Mouse (Mus musculus) MEL (cell line): ENCODE results near the gene Stard5. TPM values are rescaled to one million over a fixed set of nuclear protein-coding genes. Genes with fewer than 3 reads are reported as not detected.

Source experiments
- DNase-seq: peaks from one replicate; pipeline ENCODE4 v3.0.0; 2011; ENCODE audit warnings: low read depth, low spot score
- H3K27ac ChIP-seq: 2 replicates; pipeline ENCODE4 v1.5.1; 2012; ENCODE audit warnings: low read depth, mild to moderate bottlenecking, control low read depth, low read length, moderate library complexity; ENCODE audit not compliant: control insufficient read depth
- H3K27me3 ChIP-seq, 2 experiments: fragments of 150-350 bp in 1 of 2; sonication (generic) in 1 of 2; 2 replicates each; pipeline ENCODE4 v1.6.1; 2012; ENCODE audit warnings: low read length in 2 of 2, mild to moderate bottlenecking in 2 of 2, improper control_type of control experiment in 1 of 2, moderate library complexity in 1 of 2; ENCODE audit not compliant: insufficient read depth in 2 of 2, control insufficient read depth in 1 of 2
- H3K36me3 ChIP-seq, 2 experiments: 2 replicates each; pipeline ENCODE4 v1.6.1; 2012 to 2014; ENCODE audit warnings: low read length in 2 of 2, improper control_type of control experiment in 1 of 2, inconsistent platforms in 1 of 2, mild to moderate bottlenecking in 1 of 2; ENCODE audit not compliant: insufficient read depth in 2 of 2, control insufficient read depth in 1 of 2
- H3K4me1 ChIP-seq, 2 experiments: fragments of 150-350 bp in 1 of 2; sonication (generic) in 1 of 2; 2 replicates each; pipeline ENCODE4 v1.6.1; 2012; ENCODE audit warnings: low read length in 2 of 2, improper control_type of control experiment in 1 of 2, mild to moderate bottlenecking in 1 of 2; ENCODE audit not compliant: insufficient read depth in 2 of 2, control insufficient read depth in 1 of 2
- H3K4me3 ChIP-seq, 2 experiments: fragments of 150-350 bp in 1 of 2; sonication (generic) in 1 of 2; 2 replicates each; pipeline ENCODE4 v1.5.1; 2012; ENCODE audit warnings: low read depth in 2 of 2, low read length in 2 of 2, mild to moderate bottlenecking in 2 of 2, moderate library complexity in 2 of 2, control low read depth in 1 of 2, improper control_type of control experiment in 1 of 2; ENCODE audit not compliant: control insufficient read depth in 1 of 2, insufficient read depth in 1 of 2
- H3K79me2 ChIP-seq: 2 replicates; pipeline ENCODE4 v1.6.1; 2012; ENCODE audit warnings: mild to moderate bottlenecking, low read length, moderate library complexity; ENCODE audit not compliant: control insufficient read depth, poor library complexity, insufficient read depth
- H3K9ac ChIP-seq: 2 replicates; pipeline ENCODE4 v1.6.1; 2012; ENCODE audit warnings: low read depth, mild to moderate bottlenecking, control low read depth, low read length, moderate library complexity; ENCODE audit not compliant: control insufficient read depth, poor library complexity, severe bottlenecking
- H3K9me3 ChIP-seq: fragments of 150-350 bp; sonication (generic); replicated peaks from 2 replicates; pipeline ENCODE4 v1.6.1; 2012; ENCODE audit warnings: mild to moderate bottlenecking, low read length, improper control_type of control experiment, moderate library complexity; ENCODE audit not compliant: insufficient read depth
- BHLHE40 ChIP-seq: IDR thresholded peaks from 2 replicates; pipeline ENCODE4 v1.6.1; 2012; ENCODE audit warnings: low read depth, mild to moderate bottlenecking, inconsistent platforms, low read length, improper control_type of control experiment, borderline replicate concordance
- CTCF ChIP-seq, 3 experiments: IDR thresholded peaks in 2 of 3; conservative IDR thresholded peaks in 1 of 3; 2 replicates each; pipeline ENCODE4 v1.5.1; 2011 to 2012; ENCODE audit warnings: low read length in 3 of 3, low read depth in 2 of 3, mild to moderate bottlenecking in 2 of 3, improper control_type of control experiment in 1 of 3, inconsistent platforms in 1 of 3, mixed read lengths in 1 of 3, moderate library complexity in 1 of 3; ENCODE audit not compliant: control insufficient read depth in 1 of 3, insufficient read depth in 1 of 3, poor library complexity in 1 of 3, severe bottlenecking in 1 of 3
- ELF1 ChIP-seq: IDR thresholded peaks from 2 replicates; pipeline ENCODE4 v1.6.1; 2014; ENCODE audit warnings: low read depth, mild to moderate bottlenecking, inconsistent platforms, low read length, improper control_type of control experiment, moderate library complexity
- GABPA ChIP-seq: IDR thresholded peaks from 2 replicates; pipeline ENCODE4 v1.6.1; 2012; ENCODE audit warnings: low read depth, mild to moderate bottlenecking, inconsistent platforms, low read length, improper control_type of control experiment, moderate library complexity
- GATA1 ChIP-seq: IDR thresholded peaks from 2 replicates; pipeline ENCODE4 v1.6.1; 2011; ENCODE audit warnings: low read depth, low read length, improper control_type of control experiment
- HCFC1 ChIP-seq: IDR thresholded peaks from 2 replicates; pipeline ENCODE4 v1.6.1; 2012; ENCODE audit warnings: low read depth, mild to moderate bottlenecking, inconsistent platforms, low read length, improper control_type of control experiment, moderate library complexity
- JUND ChIP-seq: IDR thresholded peaks from 2 replicates; pipeline ENCODE4 v1.6.1; 2011; ENCODE audit warnings: low read depth, mild to moderate bottlenecking, improper control_type of control experiment, low read length
- KAT2A ChIP-seq: conservative IDR thresholded peaks from 2 replicates; pipeline ENCODE4 v1.6.1; 2012; ENCODE audit warnings: low read depth, low read length, improper control_type of control experiment, inconsistent platforms
- MAZ ChIP-seq: IDR thresholded peaks from 2 replicates; pipeline ENCODE4 v1.6.1; 2012; ENCODE audit warnings: low read depth, mild to moderate bottlenecking, inconsistent platforms, low read length, improper control_type of control experiment
- MEF2A ChIP-seq: IDR thresholded peaks from 2 replicates; pipeline ENCODE4 v1.6.1; 2014; ENCODE audit warnings: low read depth, mild to moderate bottlenecking, inconsistent platforms, low read length, improper control_type of control experiment; ENCODE audit not compliant: poor library complexity, insufficient replicate concordance, severe bottlenecking; ENCODE audit errors: extremely low read depth
- MXI1 ChIP-seq: IDR thresholded peaks from 2 replicates; pipeline ENCODE4 v1.6.1; 2011; ENCODE audit warnings: mild to moderate bottlenecking, low read depth, low read length, improper control_type of control experiment
- MYB ChIP-seq: IDR thresholded peaks from 2 replicates; pipeline ENCODE4 v1.6.1; 2011; ENCODE audit warnings: mild to moderate bottlenecking, low read depth, low read length, improper control_type of control experiment
- MYC ChIP-seq: IDR thresholded peaks from 2 replicates; pipeline ENCODE4 v1.6.1; 2011; ENCODE audit warnings: low read depth, mild to moderate bottlenecking, low read length, improper control_type of control experiment, moderate library complexity
- POLR2A ChIP-seq, 2 experiments: IDR thresholded peaks; 2 replicates each; pipeline ENCODE4 v1.6.1; 2011 to 2012; ENCODE audit warnings: low read length in 2 of 2, mild to moderate bottlenecking in 2 of 2, control low read depth in 1 of 2, improper control_type of control experiment in 1 of 2, low read depth in 1 of 2, moderate library complexity in 1 of 2; ENCODE audit not compliant: control insufficient read depth in 1 of 2, insufficient read depth in 1 of 2, poor library complexity in 1 of 2
- POLR2AphosphoS5 ChIP-seq: IDR thresholded peaks from 2 replicates; pipeline ENCODE4 v1.6.1; 2012; ENCODE audit warnings: low read depth, borderline replicate concordance, mild to moderate bottlenecking, inconsistent platforms, low read length, moderate library complexity, mixed read lengths
- RAD21 ChIP-seq: IDR thresholded peaks from 2 replicates; pipeline ENCODE4 v1.6.1; 2011; ENCODE audit warnings: mild to moderate bottlenecking, low read depth, low read length, improper control_type of control experiment
- RCOR1 ChIP-seq: IDR thresholded peaks from 2 replicates; pipeline ENCODE4 v1.6.1; 2012; ENCODE audit warnings: low read depth, mild to moderate bottlenecking, inconsistent platforms, low read length, improper control_type of control experiment
- SIN3A ChIP-seq: IDR thresholded peaks from 2 replicates; pipeline ENCODE4 v1.6.1; 2012; ENCODE audit warnings: low read length, improper control_type of control experiment, inconsistent platforms
- TAL1 ChIP-seq: IDR thresholded peaks from 2 replicates; pipeline ENCODE4 v1.6.1; 2012; ENCODE audit warnings: mild to moderate bottlenecking, inconsistent platforms, low read length, moderate library complexity, mixed read lengths
- USF2 ChIP-seq, 2 experiments: IDR thresholded peaks; 2 replicates each; pipeline ENCODE4 v1.6.1; 2011 to 2012; ENCODE audit warnings: improper control_type of control experiment in 2 of 2, low read length in 2 of 2, borderline replicate concordance in 1 of 2, inconsistent platforms in 1 of 2, low read depth in 1 of 2, mild to moderate bottlenecking in 1 of 2; ENCODE audit not compliant: insufficient read depth in 1 of 2
- ZC3H11A ChIP-seq: IDR thresholded peaks from 2 replicates; pipeline ENCODE4 v1.6.1; 2012; ENCODE audit warnings: low read depth, mild to moderate bottlenecking, inconsistent platforms, low read length, improper control_type of control experiment
- ZKSCAN1 ChIP-seq: IDR thresholded peaks from 2 replicates; pipeline ENCODE4 v1.6.1; 2012; ENCODE audit warnings: low read depth, mild to moderate bottlenecking, inconsistent platforms, low read length, improper control_type of control experiment, moderate library complexity
- ZMIZ1 ChIP-seq: IDR thresholded peaks from 2 replicates; pipeline ENCODE4 v1.6.1; 2012; ENCODE audit warnings: low read depth, mild to moderate bottlenecking, inconsistent platforms, low read length, improper control_type of control experiment, moderate library complexity
- ZNF384 ChIP-seq: IDR thresholded peaks from 2 replicates; pipeline ENCODE4 v1.6.1; 2012; ENCODE audit warnings: low read depth, mild to moderate bottlenecking, inconsistent platforms, low read length, improper control_type of control experiment
- polyA plus RNA-seq, 2 experiments: library from polyadenylated mRNA; stranded (reverse) in 1 of 2; unstranded in 1 of 2; fragments of >175 nt in 1 of 2; fragments of >200 nt in 1 of 2; gene quantifications; 2 replicates each; pipeline versions ENCODE4 v1.2.1 to v1.2.4; 2012; ENCODE audit warnings: low replicate concordance in 2 of 2, low read depth in 1 of 2; ENCODE audit not compliant: insufficient read length in 2 of 2, insufficient read depth in 1 of 2, missing spikeins in 1 of 2
- total RNA-seq: library from RNA; depleted of rRNA; stranded (reverse); fragments of 300-350 nt; gene quantifications from 2 replicates; pipeline ENCODE4 v1.2.3, GENCODE M21; 2012

Stard5 gene
- total and polyA plus RNA-seq, 3 experiments = 2.3 to 3.1 TPM; not detected in 1

DNA sequence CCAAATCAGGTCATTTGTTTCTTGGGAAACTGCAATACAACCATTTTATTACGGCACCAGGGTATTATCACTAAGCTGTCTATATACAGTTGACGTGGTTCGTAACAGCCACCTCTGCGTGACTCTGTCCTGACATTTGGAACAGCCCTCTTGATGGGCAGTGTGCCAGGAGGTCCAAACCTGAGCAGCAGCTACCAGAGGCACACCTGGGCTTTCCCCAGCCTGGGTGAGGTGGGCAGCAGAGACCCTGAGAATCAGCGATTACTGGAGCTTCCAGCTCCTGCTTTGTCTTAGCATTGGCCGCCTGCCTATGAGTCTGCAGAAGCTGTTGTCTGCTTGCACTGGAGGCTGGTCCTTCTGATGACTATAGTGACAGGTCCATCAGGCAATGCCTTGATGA is 11.8 kb downstream of the Stard5 start:
- H3K9ac ChIP-seq = no peak overlapping the region
- DNase-seq = no peak
- no peak overlapping the region for H3K4me3 ChIP-seq
- no peaks in the 10 kb centered on the region for H3K36me3 ChIP-seq
- no peak for TF ChIP-seq MYB
- TF ChIP-seq GATA1 = no peak
- TF ChIP-seq ZKSCAN1 = no peak
- no peak for TF ChIP-seq BHLHE40
- no peak for TF ChIP-seq MYC
- TF ChIP-seq MEF2A = no peak
- TF ChIP-seq SIN3A = no peak
- no peak for TF ChIP-seq POLR2A (IDR thresholded peaks at IDR 0.05; ENCODE audit: control insufficient read depth in 1 of 2, insufficient read depth in 1 of 2, low read depth in 1 of 2, low read length in 2 of 2, poor library complexity in 1 of 2)
- no peak for TF ChIP-seq ZMIZ1
- no peak for TF ChIP-seq CTCF (IDR thresholded peaks at IDR 0.05 in 2 of 3, conservative IDR thresholded peaks at IDR 0.05 in 1 of 3; ENCODE audit: control insufficient read depth in 1 of 3, insufficient read depth in 1 of 3, low read depth in 2 of 3, low read length in 3 of 3, poor library complexity in 1 of 3, severe bottlenecking in 1 of 3)
- TF ChIP-seq TAL1 = no peak
- TF ChIP-seq ZNF384 = no peak
- TF ChIP-seq MAZ = no peak
- TF ChIP-seq KAT2A = no peak
- no peaks in the 10 kb centered on the region for H3K9me3 ChIP-seq
- H3K27me3 ChIP-seq = no peaks in the 10 kb centered on the region
- no peak overlapping the region for H3K27ac ChIP-seq
- H3K4me1 ChIP-seq = no peaks in the 10 kb centered on the region
- no peaks in the 10 kb centered on the region for H3K79me2 ChIP-seq

GRCm38 (mm10) chr7:83644761-83645160 is 13.0 kb downstream of the Stard5 start:
- DNase-seq = no peak
- H3K79me2 ChIP-seq = no peaks in the 10 kb centered on the region
- H3K4me3 ChIP-seq = no peak overlapping the region
- no peaks in the 10 kb centered on the region for H3K4me1 ChIP-seq
- H3K27me3 ChIP-seq = no peaks in the 10 kb centered on the region
- TF ChIP-seq RCOR1 (no peak), POLR2A (IDR thresholded peaks at IDR 0.05; ENCODE audit: control insufficient read depth in 1 of 2, insufficient read depth in 1 of 2, low read depth in 1 of 2, low read length in 2 of 2, poor library complexity in 1 of 2) (no peak), CTCF (IDR thresholded peaks at IDR 0.05 in 2 of 3, conservative IDR thresholded peaks at IDR 0.05 in 1 of 3; ENCODE audit: control insufficient read depth in 1 of 3, insufficient read depth in 1 of 3, low read depth in 2 of 3, low read length in 3 of 3, poor library complexity in 1 of 3, severe bottlenecking in 1 of 3) (no peak), MEF2A (no peak), JUND (no peak), USF2 (IDR thresholded peaks at IDR 0.05; ENCODE audit: borderline replicate concordance in 1 of 2, insufficient read depth in 1 of 2, low read depth in 1 of 2, low read length in 2 of 2) (no peak), ELF1 (no peak), MAZ (no peak), POLR2AphosphoS5 (no peak), RAD21 (no peak), ZC3H11A (no peak), GABPA (no peak), HCFC1 (no peak), MXI1 (no peak)
- no peak overlapping the region for H3K27ac ChIP-seq
- no peaks in the 10 kb centered on the region for H3K9me3 ChIP-seq
- no peaks in the 10 kb centered on the region for H3K36me3 ChIP-seq
- H3K9ac ChIP-seq = no peak overlapping the region
